Mouse (Mus musculus) liver, embryonic 12.5 days (tissue): Measurements from ENCODE around the gene Slc39a2. TPM values are rescaled to one million over a fixed set of nuclear protein-coding genes. Genes with fewer than 3 reads are reported as not detected.

Source experiments
- ATAC-seq: fragments of 200-750 bp; cut with Nextera tagmentation; 2 replicates; pipeline ENCODE4 v1.8.0; 2017; ENCODE audit warnings: moderate number of reproducible peaks, mild to moderate bottlenecking, moderate library complexity
- H3K27ac ChIP-seq: fragments of 300-500 bp; sonication (generic); 2 replicates; pipeline ENCODE4 v1.5.1; 2016; ENCODE audit warnings: mild to moderate bottlenecking
- H3K27me3 ChIP-seq: fragments of 300-500 bp; sonication (generic); replicated peaks from 2 replicates; pipeline ENCODE4 v1.6.1; 2016; ENCODE audit warnings: mild to moderate bottlenecking, moderate library complexity
- H3K36me3 ChIP-seq: fragments of 300-500 bp; sonication (generic); 2 replicates; pipeline ENCODE4 v1.6.1; 2016; ENCODE audit warnings: mild to moderate bottlenecking, moderate library complexity
- H3K4me1 ChIP-seq: fragments of 300-500 bp; sonication (generic); 2 replicates; pipeline ENCODE4 v1.6.1; 2016
- H3K4me2 ChIP-seq: fragments of 300-500 bp; sonication (generic); 2 replicates; pipeline ENCODE4 v1.6.1; 2016; ENCODE audit warnings: mild to moderate bottlenecking, moderate library complexity
- H3K4me3 ChIP-seq: fragments of 300-500 bp; sonication (generic); 2 replicates; pipeline ENCODE4 v1.5.1; 2016; ENCODE audit warnings: mild to moderate bottlenecking, moderate library complexity
- H3K9ac ChIP-seq: fragments of 300-500 bp; sonication (generic); 2 replicates; pipeline ENCODE4 v1.6.1; 2016; ENCODE audit warnings: mild to moderate bottlenecking, moderate library complexity
- H3K9me3 ChIP-seq: fragments of 300-500 bp; sonication (generic); replicated peaks from 2 replicates; pipeline ENCODE4 v1.6.1; 2016; ENCODE audit warnings: mild to moderate bottlenecking, moderate library complexity
- WGBS: fragments of 180-500 bp; shearing (Covaris S2); methylation state at CpG from one replicate; pipeline ENCODE4 v1.1.7; 2016; ENCODE audit not compliant: insufficient replicate concordance; 5-methylcytosine and 5-hydroxymethylcytosine counted together
- polyA plus RNA-seq: library from polyadenylated mRNA; unstranded; fragments of >200 nt; fragmentation: Nextera tagmentation; extraction: Ambion mirVana; gene quantifications from 2 replicates; pipeline ENCODE4 v1.2.1, GENCODE M21; 2016

Slc39a2 gene
- polyA plus RNA-seq, 1 experiment from 2014 or later = 0.11 TPM

DNA sequence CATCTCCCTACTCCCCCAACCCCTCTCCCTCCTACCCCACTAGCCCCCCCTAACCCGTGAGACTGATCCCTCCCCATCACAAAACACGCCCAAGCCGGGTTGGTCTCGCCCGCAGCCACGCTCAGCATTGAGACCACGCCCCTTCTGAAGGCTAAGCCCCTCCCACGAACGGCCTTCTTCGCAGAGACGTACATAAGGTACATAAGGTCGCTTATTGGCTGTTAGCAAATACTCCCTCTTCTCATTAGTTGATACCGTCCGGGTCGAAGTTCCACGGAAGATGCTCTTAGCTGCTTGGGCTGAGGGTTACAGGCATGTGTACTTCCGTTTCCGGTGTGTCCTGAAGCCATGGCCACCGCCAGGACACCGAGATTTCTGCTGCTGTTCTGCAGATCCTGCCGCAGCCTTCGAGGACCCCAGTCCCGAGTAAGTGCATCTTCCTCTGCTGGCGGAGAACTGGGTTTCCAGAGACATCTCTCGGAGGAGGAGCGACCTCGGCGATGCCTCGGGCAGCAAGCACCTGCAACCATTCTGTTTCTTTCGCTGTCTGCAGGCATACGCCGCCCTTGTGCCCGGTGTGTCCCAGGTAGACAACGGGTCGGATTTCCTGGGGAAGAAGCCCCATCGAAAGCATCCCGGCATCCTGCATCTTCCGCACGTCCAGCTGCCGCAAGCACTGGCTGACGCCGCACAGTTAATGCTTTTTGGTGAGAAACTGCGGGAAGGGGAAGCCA, 7.9 kb upstream of the Slc39a2 start, which contains the start of gene Mettl17:
Mettl17 (plus strand) TSS at position 245 of the 734 bp plus-strand sequence.
- peaks cover 32% of the 10 kb centered on the region for H3K36me3 ChIP-seq
- under 1% methylated on average over 43 of the region's 43 CpGs for WGBS
- peaks cover 21% of the 10 kb centered on the region for H3K4me1 ChIP-seq
- peak within 1 kb of the TSS; percentile 83 for H3K4me3 ChIP-seq
- no peaks in the 10 kb centered on the region for H3K9me3 ChIP-seq
- H3K27me3 ChIP-seq = no peaks in the 10 kb centered on the region
- peak within 1 kb of the TSS; percentile 72 for H3K9ac ChIP-seq
- peak; percentile 97 for ATAC-seq
- peak within 1 kb of the TSS; percentile 90 for H3K4me2 ChIP-seq
- peak within 1 kb of the TSS; percentile 72 for H3K27ac ChIP-seq

DNA sequence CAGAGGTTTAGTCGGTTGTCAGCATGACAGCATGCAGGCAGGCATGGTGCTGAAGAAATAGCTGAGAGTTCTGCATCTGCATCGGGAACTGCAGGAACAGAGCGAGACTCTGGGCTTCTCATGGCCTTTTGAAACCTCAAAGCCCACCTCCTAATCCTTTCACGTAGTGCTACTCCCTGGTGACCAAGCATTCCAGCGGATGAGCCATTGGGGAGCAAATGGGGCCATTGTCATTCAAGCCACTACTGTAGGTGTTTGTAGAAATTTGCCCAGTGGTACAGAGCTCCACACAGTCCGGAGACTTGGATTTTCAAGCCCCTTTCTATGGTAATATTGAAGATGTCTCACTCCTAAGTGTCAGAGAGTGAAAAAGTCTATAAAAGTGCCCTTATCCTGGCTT, 6.6 kb upstream of the Slc39a2 start:
- peak overlapping the region; percentile 90 for H3K4me2 ChIP-seq
- peaks cover 44% of the 10 kb centered on the region for H3K36me3 ChIP-seq
- no peak overlapping the region for H3K4me3 ChIP-seq
- H3K9ac ChIP-seq = no peak overlapping the region
- no peaks in the 10 kb centered on the region for H3K9me3 ChIP-seq
- no peak for ATAC-seq
- no peak overlapping the region for H3K27ac ChIP-seq
- peaks cover 21% of the 10 kb centered on the region for H3K4me1 ChIP-seq
- 77% methylated on average over 6 of the region's 6 CpGs for whole genome bisulfite sequencing
- no peaks in the 10 kb centered on the region for H3K27me3 ChIP-seq

DNA sequence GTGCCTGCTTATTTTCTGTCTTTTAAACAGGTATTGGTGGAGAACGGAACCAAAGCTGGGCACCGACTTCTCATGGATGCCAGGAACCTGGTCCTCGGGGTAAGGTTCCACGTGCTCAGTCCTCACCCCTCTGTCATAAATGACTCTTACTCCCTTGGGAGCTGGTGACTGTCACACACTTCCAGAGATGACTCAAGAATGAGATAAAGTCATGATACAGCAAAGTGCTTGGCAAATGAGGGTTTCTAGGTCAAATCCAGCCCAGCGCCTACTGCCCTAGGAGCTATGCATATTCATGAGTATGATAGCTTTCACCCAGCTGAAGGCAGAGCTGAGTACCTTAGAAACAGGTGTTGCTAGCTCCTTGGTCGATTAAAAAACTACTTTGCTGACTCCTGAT, 2.9 kb upstream of the Slc39a2 start:
- Histone ChIP-seq H3K27ac (no peak overlapping the region), H3K36me3 (peaks cover 58% of the 10 kb centered on the region), H3K9ac (no peak overlapping the region), H3K4me3 (no peak overlapping the region), H3K4me1 (peaks cover 32% of the 10 kb centered on the region), H3K9me3 (no peaks in the 10 kb centered on the region), H3K4me2 (no peak overlapping the region), H3K27me3 (peaks cover 3% of the 10 kb centered on the region)
- 79% methylated on average over 6 of the region's 6 CpGs for WGBS
- ATAC-seq = no peak

DNA sequence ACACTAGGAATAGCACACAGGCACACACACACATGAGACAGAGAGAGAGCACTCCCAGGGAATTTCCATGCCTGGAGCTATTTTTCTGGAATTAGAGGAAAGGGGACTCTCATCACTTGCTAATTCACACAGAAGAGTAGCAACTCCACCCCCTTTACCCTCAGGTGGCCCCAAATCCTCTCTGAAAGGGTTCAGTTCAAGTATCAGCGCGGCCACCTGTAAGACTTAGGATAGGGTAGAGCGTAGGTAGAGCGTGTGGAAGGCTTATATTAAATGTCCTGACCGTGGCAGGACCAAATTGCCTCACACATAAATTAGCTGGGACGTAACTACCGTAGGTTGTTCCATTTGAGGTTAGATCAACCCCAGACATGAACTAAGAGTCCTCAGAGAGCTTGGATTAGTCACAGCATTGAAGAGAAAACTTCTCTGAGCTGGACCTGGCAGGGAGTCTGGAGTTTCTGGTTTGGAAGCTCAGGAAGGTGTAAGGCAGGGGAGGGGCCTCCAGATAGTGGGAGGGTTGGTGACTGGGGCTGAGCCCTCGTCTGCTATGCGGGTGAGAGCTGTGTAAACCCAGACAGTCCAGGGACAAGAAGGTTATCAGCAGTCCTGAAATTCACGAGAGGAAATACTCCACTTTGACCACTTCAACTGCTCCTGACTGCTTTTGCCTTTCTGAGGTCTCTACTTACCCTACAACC, 555 bp downstream of the Slc39a2 start:
- WGBS = 35% methylated on average over 10 of the region's 10 CpGs
- H3K9ac ChIP-seq = no peak overlapping the region
- no peak overlapping the region for H3K4me3 ChIP-seq
- H3K4me1 ChIP-seq = peaks cover 30% of the 10 kb centered on the region
- H3K4me2 ChIP-seq = 0 out of 2 replicates have a peak overlapping the region, but pooled peaks have one; percentile 12
- peak; percentile 44 for ATAC-seq
- no peaks in the 10 kb centered on the region for H3K9me3 ChIP-seq
- peaks cover 7% of the 10 kb centered on the region for H3K27me3 ChIP-seq
- no peak overlapping the region for H3K27ac ChIP-seq
- peaks cover 41% of the 10 kb centered on the region for H3K36me3 ChIP-seq

DNA sequence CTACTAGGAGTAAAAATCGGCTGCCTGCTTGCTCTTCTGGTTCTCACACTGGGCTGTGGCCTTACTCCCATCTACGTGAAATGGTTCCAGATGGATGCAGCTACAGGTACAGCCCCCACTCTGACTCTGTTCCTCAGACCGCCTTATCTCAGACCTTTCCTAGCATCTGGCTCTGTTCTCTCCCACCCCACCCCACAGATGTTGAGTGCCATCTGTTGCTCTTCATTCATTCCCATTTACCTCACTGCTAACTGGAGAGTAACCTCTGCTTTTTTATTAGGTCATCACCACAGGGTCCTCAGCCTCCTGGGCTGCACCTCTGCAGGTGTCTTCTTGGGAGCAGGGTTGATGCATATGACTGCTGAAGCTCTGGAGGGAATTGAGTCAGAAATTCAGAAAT, 1.1 kb downstream of the Slc39a2 start:
- Histone ChIP-seq H3K27me3 (peaks cover 7% of the 10 kb centered on the region), H3K9ac (no peak overlapping the region), H3K4me1 (peaks cover 30% of the 10 kb centered on the region), H3K36me3 (peaks cover 35% of the 10 kb centered on the region), H3K4me3 (no peak overlapping the region), H3K27ac (no peak overlapping the region), H3K9me3 (no peaks in the 10 kb centered on the region), H3K4me2 (0 out of 2 replicates have a peak overlapping the region, but pooled peaks have one; percentile 12)
- ATAC-seq = peak; percentile 70
- 42% methylated on average over 3 of the region's 3 CpGs for WGBS

DNA sequence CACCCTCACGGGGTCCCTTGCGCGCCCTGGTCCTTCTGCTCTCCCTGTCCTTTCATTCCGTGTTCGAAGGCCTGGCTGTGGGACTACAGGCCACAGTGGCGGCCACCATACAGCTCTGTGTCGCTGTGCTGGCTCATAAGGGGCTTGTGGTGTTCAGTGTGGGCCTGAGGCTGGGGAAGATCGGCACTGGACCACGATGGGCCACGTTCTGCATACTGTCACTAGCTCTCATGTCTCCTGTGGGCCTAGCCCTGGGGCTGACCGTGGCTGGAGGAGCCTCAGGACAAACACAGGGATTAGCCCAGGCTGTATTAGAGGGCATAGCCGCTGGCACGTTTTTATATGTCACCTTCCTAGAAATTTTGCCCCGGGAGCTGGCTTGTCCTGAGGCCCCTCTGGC, 2.4 kb downstream of the Slc39a2 start:
- H3K27ac ChIP-seq = no peak overlapping the region
- H3K9me3 ChIP-seq = no peaks in the 10 kb centered on the region
- H3K27me3 ChIP-seq = peaks cover 7% of the 10 kb centered on the region
- no peak overlapping the region for H3K4me3 ChIP-seq
- no peak for ATAC-seq
- H3K4me1 ChIP-seq = peaks cover 30% of the 10 kb centered on the region
- peaks cover 23% of the 10 kb centered on the region for H3K36me3 ChIP-seq
- H3K9ac ChIP-seq = no peak overlapping the region
- 71% methylated on average over 14 of the region's 14 CpGs for WGBS
- H3K4me2 ChIP-seq = no peak overlapping the region

DNA sequence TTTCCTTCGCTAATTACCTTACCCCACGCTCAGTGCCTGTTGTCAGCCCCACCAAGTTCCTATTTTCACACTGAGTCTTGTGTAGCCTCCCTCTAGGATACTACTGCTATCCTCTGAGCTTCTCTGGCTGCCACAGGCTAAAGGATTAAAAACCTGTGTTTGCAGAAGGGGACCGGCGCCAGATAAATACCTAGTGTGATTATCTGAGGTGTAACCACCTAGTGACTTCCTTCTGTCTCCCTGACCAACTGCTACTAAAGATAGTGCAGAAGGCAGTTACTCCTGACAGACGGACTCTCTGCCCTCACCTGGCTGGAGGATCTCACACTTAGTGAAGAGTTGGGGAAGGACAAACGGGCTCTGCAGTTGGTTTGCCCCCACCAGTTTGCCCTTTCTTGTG, 3.3 kb downstream of the Slc39a2 start:
- Histone ChIP-seq H3K9ac (no peak overlapping the region), H3K4me3 (no peak overlapping the region), H3K27ac (no peak overlapping the region), H3K4me1 (peaks cover 30% of the 10 kb centered on the region), H3K4me2 (no peak overlapping the region), H3K36me3 (peaks cover 14% of the 10 kb centered on the region), H3K27me3 (peaks cover 7% of the 10 kb centered on the region), H3K9me3 (no peaks in the 10 kb centered on the region)
- ATAC-seq = no peak
- 39% methylated on average over 6 of the region's 6 CpGs for WGBS

DNA sequence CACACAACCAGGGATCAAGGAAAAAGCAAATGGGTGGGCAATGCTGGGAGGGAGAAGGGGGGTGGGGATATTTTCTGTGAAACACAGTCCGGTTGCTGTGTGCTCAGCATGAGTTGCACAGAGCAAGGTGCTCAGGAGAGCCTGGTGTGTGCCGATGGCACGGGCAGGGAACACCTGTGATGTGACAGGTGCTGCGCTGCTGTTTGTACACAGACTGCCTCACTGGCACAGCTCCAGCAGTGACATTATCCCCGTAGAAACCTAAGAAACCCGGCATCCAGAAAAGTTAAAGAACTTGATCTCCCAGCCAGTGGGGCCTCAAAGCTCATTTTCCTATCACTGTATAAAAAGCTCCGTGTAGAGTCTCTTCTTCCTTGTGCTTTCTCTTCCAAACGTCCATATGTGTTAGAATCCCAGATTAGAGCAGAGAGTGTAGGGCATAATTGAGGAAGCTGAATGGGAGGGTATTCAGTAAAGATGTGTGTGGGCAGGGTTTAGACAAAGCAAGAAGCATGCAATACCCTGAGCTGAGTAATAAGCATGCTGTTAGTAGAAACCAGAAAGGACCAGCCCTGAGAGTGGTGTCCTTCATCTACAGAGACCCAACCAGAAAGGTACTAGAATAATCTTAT, 4.0 kb downstream of the Slc39a2 start:
- H3K4me1 ChIP-seq = peaks cover 30% of the 10 kb centered on the region
- WGBS = 60% methylated on average over 8 of the region's 8 CpGs

DNA sequence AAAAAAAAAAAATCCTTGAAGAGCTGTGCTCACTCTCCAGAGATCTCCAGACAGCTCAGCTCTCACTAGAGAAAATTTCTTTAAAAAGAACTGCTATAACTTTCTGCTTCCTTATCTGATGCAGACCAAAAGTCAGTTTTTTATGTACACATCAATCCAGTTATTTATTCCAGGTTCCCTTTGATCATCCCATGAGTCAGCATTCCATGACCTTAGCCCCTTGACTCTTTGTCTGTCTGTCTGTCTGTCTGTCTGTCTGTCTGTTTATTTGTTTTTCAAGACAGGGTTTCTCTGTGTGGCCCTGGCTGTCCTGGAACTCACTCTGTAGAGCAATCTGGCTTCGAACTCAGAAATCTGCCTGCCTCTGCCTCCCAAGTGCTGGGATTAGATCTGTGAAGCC, 6.7 kb downstream of the Slc39a2 start:
- Histone ChIP-seq H3K4me1 (peaks cover 15% of the 10 kb centered on the region), H3K36me3 (no peaks in the 10 kb centered on the region), H3K9me3 (no peaks in the 10 kb centered on the region), H3K4me3 (no peak overlapping the region), H3K9ac (no peak overlapping the region), H3K27me3 (peaks cover 10% of the 10 kb centered on the region), H3K4me2 (no peak overlapping the region), H3K27ac (no peak overlapping the region)
- ATAC-seq = no peak
- WGBS = 73% methylated on average over 1 of the region's 1 CpGs

More for the DNA sequence above, 4.0 kb downstream of the Slc39a2 start:
- Histone ChIP-seq H3K4me2 (no peak overlapping the region), H3K27ac (no peak overlapping the region), H3K9me3 (no peaks in the 10 kb centered on the region), H3K27me3 (peaks cover 10% of the 10 kb centered on the region), H3K36me3 (peaks cover 7% of the 10 kb centered on the region), H3K4me3 (no peak overlapping the region), H3K9ac (no peak overlapping the region)
- ATAC-seq = no peak

DNA sequence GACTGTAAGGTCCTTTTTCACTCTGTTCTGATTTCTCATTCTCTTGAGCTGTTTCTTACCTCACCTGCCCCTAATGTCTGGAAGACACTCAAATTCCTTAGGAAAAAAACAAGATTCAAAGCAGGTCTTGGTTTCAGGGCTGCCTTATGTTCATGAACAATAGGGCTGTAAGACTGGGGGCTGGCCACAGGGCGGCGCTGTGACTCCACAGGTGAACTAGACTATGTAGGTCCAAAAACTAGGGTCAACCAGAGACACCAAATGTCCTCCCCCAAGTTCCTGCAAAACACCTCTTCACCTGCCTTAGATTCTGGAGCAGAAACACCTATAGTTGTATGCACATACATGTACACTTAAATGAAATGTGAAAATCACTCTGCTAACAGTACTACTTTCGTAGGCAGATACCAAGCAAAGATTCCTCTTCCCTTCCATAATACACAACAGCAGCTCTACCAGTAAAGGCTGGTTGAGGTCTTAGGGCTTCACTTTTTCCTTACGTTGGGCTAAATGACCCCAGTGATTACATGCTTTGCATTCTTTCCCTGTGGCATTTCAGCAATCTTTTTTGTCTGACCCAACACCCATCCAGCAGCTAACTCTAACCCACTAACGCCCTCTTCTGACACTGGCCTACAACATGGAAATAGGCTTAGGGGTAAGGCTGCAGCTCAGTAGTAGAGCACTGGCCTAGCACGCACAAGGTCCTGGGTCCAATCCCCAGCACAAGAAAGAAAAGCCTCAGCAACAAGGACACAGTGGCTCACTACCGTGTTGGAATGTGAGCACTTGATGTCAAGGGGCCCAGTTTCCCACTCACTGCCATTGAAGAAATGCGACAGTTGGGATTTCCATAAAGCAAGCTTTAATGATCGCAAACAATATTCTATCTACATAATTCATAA, 10.4 kb downstream of the Slc39a2 start:
- peaks cover 28% of the 10 kb centered on the region for H3K4me1 ChIP-seq
- WGBS = 55% methylated on average over 9 of the region's 9 CpGs
- 0 out of 2 replicates have a peak, but pooled peaks cover 3% of the 10 kb centered on the region for H3K27me3 ChIP-seq
- H3K9ac ChIP-seq = no peak overlapping the region
- no peaks in the 10 kb centered on the region for H3K9me3 ChIP-seq
- H3K36me3 ChIP-seq = no peaks in the 10 kb centered on the region
- H3K27ac ChIP-seq = no peak overlapping the region
- no peak overlapping the region for H3K4me3 ChIP-seq
- H3K4me2 ChIP-seq = no peak overlapping the region
- no peak for ATAC-seq

DNA sequence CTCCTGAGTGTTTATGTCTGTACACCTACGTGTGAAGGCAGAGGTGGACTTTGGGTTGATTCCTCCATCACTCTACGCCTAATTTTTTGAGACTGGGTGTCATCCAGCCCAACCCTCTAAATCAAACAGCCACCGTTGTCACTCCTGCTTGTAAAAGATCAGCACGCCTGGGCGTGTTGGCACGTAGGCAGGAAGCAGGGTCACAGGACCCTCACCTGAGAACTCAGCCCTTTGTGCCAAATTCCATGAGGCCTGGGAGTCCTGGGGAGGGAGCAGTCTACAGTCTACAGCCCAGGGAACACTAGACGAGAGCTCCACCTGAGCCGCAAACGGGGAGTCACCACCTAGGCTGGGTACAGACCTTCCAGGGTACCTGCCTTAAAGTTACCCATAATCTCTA, 11.1 kb downstream of the Slc39a2 start:
- 75% methylated on average over 9 of the region's 9 CpGs for WGBS
- no peak for ATAC-seq
- no peak overlapping the region for H3K4me3 ChIP-seq

More for the DNA sequence above, 11.1 kb downstream of the Slc39a2 start:
- Histone ChIP-seq H3K4me1 (peaks cover 36% of the 10 kb centered on the region), H3K9me3 (no peaks in the 10 kb centered on the region), H3K9ac (no peak overlapping the region), H3K36me3 (no peaks in the 10 kb centered on the region), H3K27me3 (0 out of 2 replicates have a peak, but pooled peaks cover 3% of the 10 kb centered on the region), H3K4me2 (no peak overlapping the region), H3K27ac (no peak overlapping the region)
